Mouse (Mus musculus) limb, embryonic 13.5 days (tissue): ENCODE measurements at regions not wholly inside any gene's neighbourhood (a gene's known extent, or its start where the extent isn't known, plus 50 kb on each side); places are given as distances from the start of the nearest gene placed in this dataset.

Experiments
- ATAC-seq: fragments of 200-750 bp; cut with Nextera tagmentation; 2 replicates; pipeline ENCODE4 v1.8.0; 2017; ENCODE audit warnings: low read depth, moderate number of reproducible peaks, moderate TSS enrichment; ENCODE audit not compliant: low FRiP score
- H3K27ac ChIP-seq: fragments of 300-500 bp; sonication (generic); 2 replicates; pipeline ENCODE4 v1.5.1; 2015; ENCODE audit warnings: inconsistent platforms, mild to moderate bottlenecking, moderate library complexity
- H3K27me3 ChIP-seq: fragments of 300-500 bp; sonication (generic); 2 replicates; pipeline ENCODE4 v1.6.1; 2015; ENCODE audit warnings: mild to moderate bottlenecking, inconsistent platforms
- H3K36me3 ChIP-seq: fragments of 300-500 bp; sonication (generic); 2 replicates; pipeline ENCODE4 v1.6.1; 2015; ENCODE audit warnings: inconsistent platforms, mild to moderate bottlenecking, moderate library complexity
- H3K4me1 ChIP-seq: fragments of 300-500 bp; sonication (generic); 2 replicates; pipeline ENCODE4 v1.6.1; 2015; ENCODE audit warnings: inconsistent platforms
- H3K4me2 ChIP-seq: fragments of 300-500 bp; sonication (generic); replicated peaks from 2 replicates; pipeline ENCODE4 v1.6.1; 2015; ENCODE audit warnings: inconsistent platforms, mild to moderate bottlenecking, moderate library complexity
- H3K4me3 ChIP-seq: fragments of 300-500 bp; sonication (generic); 2 replicates; pipeline ENCODE4 v1.5.1; 2015; ENCODE audit warnings: moderate library complexity, mild to moderate bottlenecking, inconsistent platforms
- H3K9ac ChIP-seq: fragments of 300-500 bp; sonication (generic); 2 replicates; pipeline ENCODE4 v1.6.1; 2015; ENCODE audit warnings: mild to moderate bottlenecking, inconsistent platforms
- H3K9me3 ChIP-seq: fragments of 300-500 bp; sonication (generic); 2 replicates; pipeline ENCODE4 v1.6.1; 2016; ENCODE audit warnings: inconsistent platforms
- WGBS: fragments of 180-500 bp; shearing (Covaris S2); methylation state at CpG from one replicate; pipeline ENCODE4 v1.1.7; 2015; 5-methylcytosine and 5-hydroxymethylcytosine counted together

DNA sequence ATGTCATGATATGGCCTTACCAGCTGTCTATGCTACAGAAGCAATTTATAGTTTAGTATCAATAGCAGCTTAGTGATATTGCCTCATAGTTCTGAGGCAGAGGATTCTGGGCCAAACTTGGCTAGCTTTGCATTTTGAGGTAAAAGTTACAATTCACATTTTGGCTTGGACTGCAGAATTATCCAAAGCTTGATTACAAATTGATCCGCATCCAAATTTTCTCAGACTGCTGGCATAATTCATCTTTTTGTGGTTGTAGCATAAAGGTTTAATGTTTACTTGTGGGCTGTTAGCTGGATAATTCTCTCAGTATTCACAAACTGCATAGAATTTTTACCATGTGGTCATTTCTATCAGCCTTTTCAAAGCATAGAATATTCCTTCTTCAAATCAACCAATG lies 589.9 kb upstream of the Pdcd1 start:
- Histone ChIP-seq H3K9ac (no peak overlapping the region), H3K36me3 (no peaks in the 10 kb centered on the region), H3K4me2 (no peak overlapping the region), H3K9me3 (no peaks in the 10 kb centered on the region), H3K4me1 (no peaks in the 10 kb centered on the region), H3K27me3 (no peaks in the 10 kb centered on the region), H3K4me3 (no peak overlapping the region), H3K27ac (no peak overlapping the region)
- ATAC-seq = no peak
- WGBS = 100% methylated on average over 1 of the region's 1 CpGs

- ATAC-seq = no peak
- Histone ChIP-seq H3K27ac (no peak overlapping the region), H3K4me3 (no peak overlapping the region), H3K9ac (no peak overlapping the region), H3K9me3 (no peaks in the 10 kb centered on the region), H3K4me2 (no peak overlapping the region), H3K4me1 (no peaks in the 10 kb centered on the region), H3K27me3 (no peaks in the 10 kb centered on the region), H3K36me3 (no peaks in the 10 kb centered on the region)
Observed at GRCm38 (mm10) chr1:94658218-94658617, 605.9 kb upstream of the Pdcd1 start.

GRCm38 (mm10) chr1:94671641-94672040 lies 619.3 kb upstream of the Pdcd1 start:
- no peaks in the 10 kb centered on the region for H3K4me1 ChIP-seq
- no peak overlapping the region for H3K4me3 ChIP-seq
- no peaks in the 10 kb centered on the region for H3K27me3 ChIP-seq
- no peaks in the 10 kb centered on the region for H3K36me3 ChIP-seq
- H3K9ac ChIP-seq = no peak overlapping the region
- no peak for ATAC-seq
- 75% methylated on average over 4 of the region's 4 CpGs for WGBS
- H3K9me3 ChIP-seq = no peaks in the 10 kb centered on the region
- H3K4me2 ChIP-seq = no peak overlapping the region
- H3K27ac ChIP-seq = no peak overlapping the region

- Histone ChIP-seq H3K27ac (no peak overlapping the region), H3K9me3 (no peaks in the 10 kb centered on the region), H3K9ac (no peak overlapping the region), H3K27me3 (no peaks in the 10 kb centered on the region), H3K4me2 (no peak overlapping the region), H3K4me1 (no peaks in the 10 kb centered on the region), H3K36me3 (no peaks in the 10 kb centered on the region), H3K4me3 (no peak overlapping the region)
- WGBS = 59% methylated on average over 1 of the region's 1 CpGs
- no peak for ATAC-seq
Observed at GRCm38 (mm10) chr1:94700517-94700916, 612.9 kb upstream of the Fam174a start.

DNA sequence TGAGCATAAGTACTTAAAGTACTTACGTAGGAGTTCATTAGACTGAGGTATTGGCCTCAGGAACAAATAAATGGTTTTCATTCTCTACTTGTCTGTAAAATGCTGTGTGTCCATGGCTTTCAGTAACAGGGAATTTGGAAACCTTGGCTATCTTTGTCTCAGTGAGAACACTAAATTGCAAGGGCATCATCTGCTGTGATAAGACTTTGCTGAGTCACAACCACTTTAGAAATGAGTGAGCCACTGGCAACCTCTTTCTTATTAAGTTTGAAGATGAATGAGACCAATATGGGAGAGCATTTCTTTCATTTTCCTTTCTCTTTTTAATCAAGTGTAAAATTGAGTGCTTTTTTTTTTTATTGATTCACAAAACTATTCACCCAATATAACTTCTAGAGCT lies 611.7 kb upstream of the Fam174a start:
- H3K4me3 ChIP-seq = no peak overlapping the region
- H3K4me1 ChIP-seq = no peaks in the 10 kb centered on the region
- 87% methylated on average over 1 of the region's 1 CpGs for WGBS
- no peaks in the 10 kb centered on the region for H3K36me3 ChIP-seq
- no peak overlapping the region for H3K4me2 ChIP-seq
- no peaks in the 10 kb centered on the region for H3K27me3 ChIP-seq
- no peaks in the 10 kb centered on the region for H3K9me3 ChIP-seq
- H3K9ac ChIP-seq = no peak overlapping the region
- ATAC-seq = no peak
- no peak overlapping the region for H3K27ac ChIP-seq

- no peaks in the 10 kb centered on the region for H3K36me3 ChIP-seq
- H3K9ac ChIP-seq = no peak overlapping the region
- no peak overlapping the region for H3K4me3 ChIP-seq
- no peaks in the 10 kb centered on the region for H3K27me3 ChIP-seq
- no peak for ATAC-seq
- no peak overlapping the region for H3K27ac ChIP-seq
- no peaks in the 10 kb centered on the region for H3K9me3 ChIP-seq
- no peak overlapping the region for H3K4me2 ChIP-seq
- 19% methylated on average over 5 of the region's 5 CpGs for WGBS
- H3K4me1 ChIP-seq = no peaks in the 10 kb centered on the region
Observed at GRCm38 (mm10) chr1:94712812-94713211, 600.6 kb upstream of the Fam174a start.

DNA sequence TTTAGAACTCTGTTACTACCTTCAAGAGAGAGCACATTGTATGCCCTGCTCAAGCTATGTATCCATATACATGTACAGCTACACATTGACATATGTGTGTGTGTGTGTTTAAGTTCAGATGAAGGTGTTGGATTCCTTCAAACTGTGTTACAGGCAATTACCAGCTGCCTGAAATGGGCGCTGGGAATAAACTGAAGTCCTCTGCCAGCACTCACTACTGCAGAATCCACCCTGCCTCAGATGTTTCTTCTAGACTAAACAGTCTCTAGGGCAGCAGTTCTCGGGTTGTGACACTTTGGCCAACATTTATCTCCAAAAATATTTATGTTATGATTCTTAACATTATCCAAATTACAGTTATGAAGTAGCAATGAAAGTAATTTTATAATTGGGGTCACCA lies 595.7 kb upstream of the Fam174a start:
- ATAC-seq = no peak
- WGBS = 64% methylated on average over 2 of the region's 2 CpGs
- H3K9ac ChIP-seq = no peak overlapping the region

DNA sequence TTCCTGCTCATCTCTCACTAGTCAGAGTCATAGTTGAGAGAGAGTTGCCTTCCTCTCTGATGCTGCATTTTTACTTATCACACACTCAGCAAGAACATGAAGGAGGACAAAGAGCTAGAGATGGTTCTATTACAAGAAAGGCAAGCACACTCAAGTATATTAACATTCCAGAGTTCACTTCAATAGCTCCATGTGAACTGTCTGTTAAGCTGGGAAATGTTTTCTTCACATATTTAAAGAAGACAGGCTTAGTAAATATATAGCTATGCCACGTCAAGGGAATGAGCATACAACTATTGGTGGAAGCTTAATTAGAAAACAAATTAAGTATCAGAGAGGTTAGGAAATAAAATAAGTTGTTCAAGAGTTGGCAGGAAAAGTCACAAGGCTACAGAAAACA lies 559.9 kb upstream of the Fam174a start:
- Histone ChIP-seq H3K27ac (no peak overlapping the region), H3K9me3 (no peaks in the 10 kb centered on the region), H3K27me3 (no peaks in the 10 kb centered on the region), H3K36me3 (no peaks in the 10 kb centered on the region), H3K4me1 (no peaks in the 10 kb centered on the region), H3K9ac (no peak overlapping the region), H3K4me2 (no peak overlapping the region), H3K4me3 (no peak overlapping the region)
- WGBS = 60% methylated on average over 1 of the region's 1 CpGs
- ATAC-seq = no peak

More for the DNA sequence above, 595.7 kb upstream of the Fam174a start:
- no peaks in the 10 kb centered on the region for H3K27me3 ChIP-seq
- H3K9me3 ChIP-seq = no peaks in the 10 kb centered on the region
- no peak overlapping the region for H3K4me2 ChIP-seq
- H3K27ac ChIP-seq = no peak overlapping the region
- H3K4me1 ChIP-seq = no peaks in the 10 kb centered on the region
- H3K36me3 ChIP-seq = no peaks in the 10 kb centered on the region
- no peak overlapping the region for H3K4me3 ChIP-seq

- Histone ChIP-seq H3K27me3 (no peaks in the 10 kb centered on the region), H3K27ac (no peak overlapping the region), H3K4me3 (no peak overlapping the region), H3K9ac (no peak overlapping the region), H3K4me2 (no peak overlapping the region), H3K9me3 (no peaks in the 10 kb centered on the region), H3K36me3 (no peaks in the 10 kb centered on the region), H3K4me1 (no peaks in the 10 kb centered on the region)
- no peak for ATAC-seq
- WGBS = 87% methylated on average over 2 of the region's 2 CpGs
Observed at GRCm38 (mm10) chr1:94789019-94789585, 524.3 kb upstream of the Fam174a start.

DNA sequence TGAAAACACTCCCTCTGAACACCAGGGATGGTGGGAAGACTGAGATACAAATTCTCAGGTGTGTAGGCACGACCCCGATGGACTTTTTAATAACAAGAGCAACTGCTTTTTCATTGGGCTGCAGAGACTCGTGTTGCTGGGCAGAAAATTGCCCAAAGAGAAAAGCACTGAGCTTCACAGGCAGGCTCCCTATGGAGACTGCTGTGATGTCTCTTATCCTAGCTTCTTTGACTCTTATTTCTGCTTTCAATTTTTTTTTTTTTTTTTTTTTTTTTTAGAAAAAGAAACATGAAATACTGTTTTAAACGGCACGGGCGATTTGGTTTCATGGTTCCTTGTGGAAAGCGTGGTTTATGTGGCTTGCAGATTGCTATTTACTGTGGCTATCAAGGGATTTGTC lies 522.8 kb upstream of the Fam174a start:
- 0 out of 2 replicates have a peak, but pooled peaks have one; percentile 54 for ATAC-seq
- no peak overlapping the region for H3K27ac ChIP-seq
- 37% methylated on average over 7 of the region's 7 CpGs for WGBS
- H3K9me3 ChIP-seq = no peaks in the 10 kb centered on the region
- H3K4me1 ChIP-seq = no peaks in the 10 kb centered on the region
- H3K4me2 ChIP-seq = peak overlapping the region; percentile 10
- no peak overlapping the region for H3K9ac ChIP-seq
- no peak overlapping the region for H3K4me3 ChIP-seq
- no peaks in the 10 kb centered on the region for H3K27me3 ChIP-seq
- no peaks in the 10 kb centered on the region for H3K36me3 ChIP-seq

- Histone ChIP-seq H3K9me3 (no peaks in the 10 kb centered on the region), H3K4me3 (no peak overlapping the region), H3K4me2 (peak overlapping the region; percentile 10), H3K27me3 (no peaks in the 10 kb centered on the region), H3K27ac (no peak overlapping the region), H3K36me3 (no peaks in the 10 kb centered on the region), H3K4me1 (no peaks in the 10 kb centered on the region), H3K9ac (no peak overlapping the region)
- WGBS = 18% methylated on average over 6 of the region's 6 CpGs
- peak; percentile 64; the same call in 1 of the 2 replicates for ATAC-seq
Observed at GRCm38 (mm10) chr1:94791052-94791451, 522.4 kb upstream of the Fam174a start.

DNA sequence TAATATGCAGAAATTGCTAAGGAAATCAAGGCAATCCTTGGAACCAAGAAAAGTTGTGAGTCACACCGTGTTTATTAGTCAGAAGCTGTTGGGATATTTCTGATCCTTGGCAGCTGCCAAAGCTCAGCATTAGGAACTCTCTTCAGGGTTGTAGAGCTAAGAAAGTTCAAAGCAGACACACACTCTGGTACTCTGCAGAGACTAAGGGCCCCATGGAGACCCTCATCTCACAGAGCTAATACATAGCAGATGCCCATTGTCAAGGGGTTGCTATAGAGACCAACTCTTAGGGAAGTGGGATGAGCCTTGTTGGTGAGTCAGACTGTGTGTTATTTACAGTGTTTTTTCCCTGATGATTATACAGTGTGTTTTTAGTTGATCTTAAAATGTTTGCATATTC lies 517.4 kb upstream of the Fam174a start:
- WGBS = 41% methylated on average over 1 of the region's 1 CpGs
- H3K27ac ChIP-seq = no peak overlapping the region
- no peaks in the 10 kb centered on the region for H3K27me3 ChIP-seq
- peak; percentile 59; the same call in 1 of the 2 replicates for ATAC-seq
- H3K9ac ChIP-seq = no peak overlapping the region
- H3K4me2 ChIP-seq = no peak overlapping the region
- H3K9me3 ChIP-seq = no peaks in the 10 kb centered on the region
- no peaks in the 10 kb centered on the region for H3K4me1 ChIP-seq
- no peaks in the 10 kb centered on the region for H3K36me3 ChIP-seq
- H3K4me3 ChIP-seq = no peak overlapping the region

DNA sequence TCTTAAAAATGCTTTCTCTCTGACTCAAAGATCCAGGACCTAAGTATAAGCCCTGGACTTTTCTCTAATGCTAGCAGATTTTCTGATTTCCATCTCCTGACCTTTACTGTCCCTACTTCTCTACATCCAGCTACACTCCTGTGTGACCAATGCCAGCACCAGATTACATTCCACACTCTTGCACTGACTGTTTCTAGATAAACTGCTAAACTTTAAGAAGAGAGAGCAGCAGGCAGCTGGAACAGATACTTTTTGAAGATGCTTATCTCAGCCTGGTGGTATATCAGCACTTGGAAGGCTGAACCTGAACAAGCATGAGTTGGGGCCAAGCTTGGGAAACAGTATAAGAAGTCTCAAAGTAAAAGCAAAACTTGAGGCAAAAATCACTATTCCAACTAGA lies 509.7 kb upstream of the Fam174a start:
- no peaks in the 10 kb centered on the region for H3K36me3 ChIP-seq
- H3K4me1 ChIP-seq = no peaks in the 10 kb centered on the region
- no peak overlapping the region for H3K27ac ChIP-seq
- H3K4me3 ChIP-seq = no peak overlapping the region
- H3K27me3 ChIP-seq = no peaks in the 10 kb centered on the region
- ATAC-seq = no peak
- H3K9me3 ChIP-seq = no peaks in the 10 kb centered on the region
- H3K4me2 ChIP-seq = no peak overlapping the region
- H3K9ac ChIP-seq = no peak overlapping the region
